Mouse (Mus musculus) ovary, postnatal 14 days (tissue): Measurements from ENCODE around the gene Serpine1.

ENCODE experiments used
- DNase-seq: peaks from one replicate; pipeline ENCODE4 v3.0.0; 2022; ENCODE audit warnings: low spot score

Serpine1 gene

GRCm38 (mm10) chr5:137096037-137096436, 24.0 kb upstream of the Serpine1 start:
- DNase-seq, result no peak

- DNase-seq, result no peak
Observed at GRCm38 (mm10) chr5:137095135-137095534, 23.1 kb upstream of the Serpine1 start.

- DNase-seq, result no peak
Observed at GRCm38 (mm10) chr5:137093720-137094119, 21.7 kb upstream of the Serpine1 start.

- DNase-seq, result no peak
Observed at GRCm38 (mm10) chr5:137091560-137091959, 19.5 kb upstream of the Serpine1 start.

- DNase-seq, result no peak
Observed at GRCm38 (mm10) chr5:137090870-137091269, 18.8 kb upstream of the Serpine1 start.

- no peak for DNase-seq
Observed at GRCm38 (mm10) chr5:137087410-137087809, 15.3 kb upstream of the Serpine1 start.

GRCm38 (mm10) chr5:137085731-137086130, 13.7 kb upstream of the Serpine1 start:
- no peak for DNase-seq

- DNase-seq, result no peak
Observed at GRCm38 (mm10) chr5:137085021-137085420, 13.0 kb upstream of the Serpine1 start.

- DNase-seq, result no peak
Observed at GRCm38 (mm10) chr5:137083051-137083450, 11.0 kb upstream of the Serpine1 start.

- no peak for DNase-seq
Observed at GRCm38 (mm10) chr5:137079849-137080248, 7.8 kb upstream of the Serpine1 start.

- no peak for DNase-seq
Observed at GRCm38 (mm10) chr5:137078616-137079015, 6.5 kb upstream of the Serpine1 start.

GRCm38 (mm10) chr5:137078041-137078440, 6.0 kb upstream of the Serpine1 start:
- no peak for DNase-seq

GRCm38 (mm10) chr5:137077187-137077586, 5.1 kb upstream of the Serpine1 start:
- DNase-seq, result no peak

GRCm38 (mm10) chr5:137076191-137076930, 4.3 kb upstream of the Serpine1 start:
- no peak for DNase-seq

GRCm38 (mm10) chr5:137075726-137076125, 3.7 kb upstream of the Serpine1 start:
- no peak for DNase-seq

- DNase-seq, result no peak
Observed at GRCm38 (mm10) chr5:137074191-137074651, 2.2 kb upstream of the Serpine1 start.

GRCm38 (mm10) chr5:137073141-137073540, 1.1 kb upstream of the Serpine1 start:
- no peak for DNase-seq

GRCm38 (mm10) chr5:137070881-137071605, 1.0 kb downstream of the Serpine1 start:
- no peak for DNase-seq

- no peak for DNase-seq
Observed at GRCm38 (mm10) chr5:137068711-137069110, 3.4 kb downstream of the Serpine1 start.

- DNase-seq, result no peak
Observed at GRCm38 (mm10) chr5:137065923-137066322, 6.1 kb downstream of the Serpine1 start.

- no peak for DNase-seq
Observed at GRCm38 (mm10) chr5:137065454-137065853, 6.6 kb downstream of the Serpine1 start.

- no peak for DNase-seq
Observed at GRCm38 (mm10) chr5:137062601-137063000, 9.5 kb downstream of the Serpine1 start.

- DNase-seq, result no peak
Observed at GRCm38 (mm10) chr5:137061809-137062481, 10.1 kb downstream of the Serpine1 start.
